Mouse (Mus musculus) stomach, embryonic 14.5 days (tissue): ENCODE measurements at regions not wholly inside any gene's neighbourhood (a gene's known extent, or its start where the extent isn't known, plus 50 kb on each side); places are given as distances from the start of the nearest gene placed in this dataset. TPM values are rescaled to one million over a fixed set of nuclear protein-coding genes. Genes with fewer than 3 reads are reported as not detected.

Experiments
- microRNA-seq: library from miRNA; unstranded; fragments of <30 nt; microRNA quantifications from one replicate; pipeline ENCODE4, GENCODE M21; 2016

Small RNA genes lying in the stretch of these regions (microRNA-seq; reads per million reads assigned to microRNA genes)
- gene Mir133a-2 (not detected), gene Mir1a-1 (not detected)
